Mouse (Mus musculus): ENCODE data around the gene Crct1. TPM values are rescaled to one million over a fixed set of nuclear protein-coding genes. Genes with fewer than 3 reads are reported as not detected.

The Crct1 gene
- polyA plus RNA-seq (2016; fragmentation: Nextera tagmentation; extraction: Ambion mirVana), result 0.44 TPM in 1 of 2 replicates, not detected in the other

GRCm38 (mm10) chr3:93015460-93016104 lies at the start of gene Crct1:
Gene Crct1, minus strand, starts transcription at chr3:93015687.
- no peaks in the 10 kb centered on the region for H3K36me3 ChIP-seq
- peaks cover 7% of the 10 kb centered on the region for H3K27me3 ChIP-seq (ENCODE audit: low read depth, poor library complexity, severe bottlenecking)
- no peaks in the 10 kb centered on the region for H3K9me3 ChIP-seq (replicated peaks)
- peak within 1 kb of the TSS; percentile 76 for H3K27ac ChIP-seq
- 0 out of 2 replicates have a peak, but pooled peaks cover 6% of the 10 kb centered on the region for H3K4me1 ChIP-seq
- 68% methylated on average over 4 of the region's 4 CpGs for WGBS
- DNase-seq (ENCODE audit: low spot score), result no peak
- peak within 1 kb of the TSS; percentile 54 for H3K4me3 ChIP-seq

- WGBS, result 61% methylated on average over 10 of the region's 10 CpGs
- Histone ChIP-seq H3K4me3 (no peak overlapping the region), H3K36me3 (no peaks in the 10 kb centered on the region), H3K4me1 (no peaks in the 10 kb centered on the region), H3K27me3 (ENCODE audit: low read depth, poor library complexity, severe bottlenecking) (no peaks in the 10 kb centered on the region), H3K9me3 (replicated peaks) (no peaks in the 10 kb centered on the region), H3K27ac (no peak overlapping the region)
- DNase-seq (ENCODE audit: low spot score), result peak; percentile 56
Measured at GRCm38 (mm10) chr3:93052826-93053474, 37.5 kb upstream of the Crct1 start.

GRCm38 (mm10) chr3:93050182-93050581 lies 34.7 kb upstream of the Crct1 start:
- Histone ChIP-seq H3K9me3 (replicated peaks) (no peaks in the 10 kb centered on the region), H3K27ac (no peak overlapping the region), H3K4me3 (no peak overlapping the region), H3K36me3 (no peaks in the 10 kb centered on the region), H3K27me3 (ENCODE audit: low read depth, poor library complexity, severe bottlenecking) (no peaks in the 10 kb centered on the region), H3K4me1 (no peaks in the 10 kb centered on the region)
- DNase-seq (ENCODE audit: low spot score), result no peak
- 88% methylated on average over 1 of the region's 1 CpGs for WGBS

- WGBS, result 69% methylated on average over 5 of the region's 5 CpGs
- H3K27me3 ChIP-seq (ENCODE audit: low read depth, poor library complexity, severe bottlenecking), result no peaks in the 10 kb centered on the region
- H3K4me3 ChIP-seq, result no peak overlapping the region
- DNase-seq (ENCODE audit: low spot score), result no peak
- no peak overlapping the region for H3K27ac ChIP-seq
- H3K36me3 ChIP-seq, result no peaks in the 10 kb centered on the region
- no peaks in the 10 kb centered on the region for H3K9me3 ChIP-seq (replicated peaks)
- no peaks in the 10 kb centered on the region for H3K4me1 ChIP-seq
Measured at GRCm38 (mm10) chr3:93031450-93031849, 16.0 kb upstream of the Crct1 start.

- Histone ChIP-seq H3K4me3 (no peak overlapping the region), H3K9me3 (replicated peaks) (no peaks in the 10 kb centered on the region), H3K27me3 (ENCODE audit: low read depth, poor library complexity, severe bottlenecking) (no peaks in the 10 kb centered on the region), H3K27ac (no peak overlapping the region), H3K36me3 (no peaks in the 10 kb centered on the region), H3K4me1 (no peaks in the 10 kb centered on the region)
- 81% methylated on average over 2 of the region's 2 CpGs for WGBS
- no peak for DNase-seq (ENCODE audit: low spot score)
Measured at GRCm38 (mm10) chr3:93025486-93025885, 10.0 kb upstream of the Crct1 start.

- 85% methylated on average over 3 of the region's 3 CpGs for WGBS
- H3K36me3 ChIP-seq, result no peaks in the 10 kb centered on the region
- H3K27ac ChIP-seq, result no peak overlapping the region
- no peak for DNase-seq (ENCODE audit: low spot score)
- no peak overlapping the region for H3K4me3 ChIP-seq
- H3K27me3 ChIP-seq (ENCODE audit: low read depth, poor library complexity, severe bottlenecking), result no peaks in the 10 kb centered on the region
- no peaks in the 10 kb centered on the region for H3K4me1 ChIP-seq
- H3K9me3 ChIP-seq (replicated peaks), result no peaks in the 10 kb centered on the region
Measured at GRCm38 (mm10) chr3:93023411-93024184, 8.1 kb upstream of the Crct1 start.

GRCm38 (mm10) chr3:93021171-93021570 lies 5.7 kb upstream of the Crct1 start:
- H3K4me1 ChIP-seq, result no peaks in the 10 kb centered on the region
- 97% methylated on average over 1 of the region's 1 CpGs for WGBS
- peaks cover 3% of the 10 kb centered on the region for H3K27me3 ChIP-seq (ENCODE audit: low read depth, poor library complexity, severe bottlenecking)
- no peak for DNase-seq (ENCODE audit: low spot score)
- H3K9me3 ChIP-seq (replicated peaks), result no peaks in the 10 kb centered on the region
- no peaks in the 10 kb centered on the region for H3K36me3 ChIP-seq
- no peak overlapping the region for H3K27ac ChIP-seq
- no peak overlapping the region for H3K4me3 ChIP-seq

GRCm38 (mm10) chr3:93018960-93019359 lies 3.5 kb upstream of the Crct1 start, which contains the start of gene Lce1m:
Gene Lce1m, minus strand, starts transcription at chr3:93019060.
- peaks cover 3% of the 10 kb centered on the region for H3K27me3 ChIP-seq (ENCODE audit: low read depth, poor library complexity, severe bottlenecking)
- no peak for DNase-seq (ENCODE audit: low spot score)
- no peaks in the 10 kb centered on the region for H3K9me3 ChIP-seq (replicated peaks)
- no peak within 1 kb of the TSS for H3K27ac ChIP-seq
- H3K4me3 ChIP-seq, result no peak within 1 kb of the TSS
- 0 out of 2 replicates have a peak, but pooled peaks cover 6% of the 10 kb centered on the region for H3K4me1 ChIP-seq
- WGBS, result 92% methylated on average over 2 of the region's 2 CpGs
- no peaks in the 10 kb centered on the region for H3K36me3 ChIP-seq

- Histone ChIP-seq H3K36me3 (no peaks in the 10 kb centered on the region), H3K27me3 (ENCODE audit: low read depth, poor library complexity, severe bottlenecking) (peaks cover 7% of the 10 kb centered on the region), H3K4me3 (peak overlapping the region; percentile 54), H3K4me1 (0 out of 2 replicates have a peak, but pooled peaks cover 6% of the 10 kb centered on the region), H3K27ac (peak overlapping the region; percentile 76), H3K9me3 (replicated peaks) (no peaks in the 10 kb centered on the region)
- DNase-seq (ENCODE audit: low spot score), result no peak
- 38% methylated on average over 5 of the region's 5 CpGs for WGBS
Measured at GRCm38 (mm10) chr3:93014871-93015270, 616 bp downstream of the Crct1 start.

GRCm38 (mm10) chr3:93014378-93014801 lies 1.1 kb downstream of the Crct1 start:
- H3K4me1 ChIP-seq, result 0 out of 2 replicates have a peak, but pooled peaks cover 6% of the 10 kb centered on the region
- peak overlapping the region; percentile 54 for H3K4me3 ChIP-seq
- DNase-seq (ENCODE audit: low spot score), result peak; percentile 80
- under 1% methylated on average over 24 of the region's 24 CpGs for WGBS
- peaks cover 7% of the 10 kb centered on the region for H3K27me3 ChIP-seq (ENCODE audit: low read depth, poor library complexity, severe bottlenecking)
- no peaks in the 10 kb centered on the region for H3K9me3 ChIP-seq (replicated peaks)
- H3K36me3 ChIP-seq, result no peaks in the 10 kb centered on the region
- peak overlapping the region; percentile 76 for H3K27ac ChIP-seq

- no peaks in the 10 kb centered on the region for H3K36me3 ChIP-seq
- H3K4me3 ChIP-seq, result no peak overlapping the region
- H3K27ac ChIP-seq, result no peak overlapping the region
- 82% methylated on average over 4 of the region's 4 CpGs for WGBS
- H3K4me1 ChIP-seq, result no peaks in the 10 kb centered on the region
- H3K27me3 ChIP-seq (ENCODE audit: low read depth, poor library complexity, severe bottlenecking), result no peaks in the 10 kb centered on the region
- no peaks in the 10 kb centered on the region for H3K9me3 ChIP-seq (replicated peaks)
- no peak for DNase-seq (ENCODE audit: low spot score)
Measured at GRCm38 (mm10) chr3:93002843-93003242, 12.6 kb downstream of the Crct1 start.

- Histone ChIP-seq H3K4me1 (no peaks in the 10 kb centered on the region), H3K27me3 (ENCODE audit: low read depth, poor library complexity, severe bottlenecking) (no peaks in the 10 kb centered on the region), H3K36me3 (no peaks in the 10 kb centered on the region), H3K27ac (no peak overlapping the region), H3K9me3 (replicated peaks) (no peaks in the 10 kb centered on the region), H3K4me3 (no peak overlapping the region)
- WGBS, result 89% methylated on average over 3 of the region's 3 CpGs
- DNase-seq (ENCODE audit: low spot score), result no peak
Measured at GRCm38 (mm10) chr3:93000621-93001020, 14.9 kb downstream of the Crct1 start.

GRCm38 (mm10) chr3:92998691-92999090 lies 16.8 kb downstream of the Crct1 start:
- 6% methylated on average over 7 of the region's 7 CpGs for WGBS
- Histone ChIP-seq H3K4me3 (no peak overlapping the region), H3K27ac (no peak overlapping the region), H3K27me3 (ENCODE audit: low read depth, poor library complexity, severe bottlenecking) (no peaks in the 10 kb centered on the region), H3K9me3 (replicated peaks) (no peaks in the 10 kb centered on the region), H3K36me3 (no peaks in the 10 kb centered on the region), H3K4me1 (no peaks in the 10 kb centered on the region)
- peak; percentile 71 for DNase-seq (ENCODE audit: low spot score)
